Mouse (Mus musculus) CH12F3 (cell line): Measurements from ENCODE around the gene Cpsf6.

Experiments
- in situ Hi-C: fragments of 300-500 bp; cut with MboI; formaldehyde crosslinking; loops from 2 replicates; pipeline ENCODE4 v1.14.3; 2020; ENCODE audit warnings: low sequenced_read_pairs

The Cpsf6 gene

DNA sequence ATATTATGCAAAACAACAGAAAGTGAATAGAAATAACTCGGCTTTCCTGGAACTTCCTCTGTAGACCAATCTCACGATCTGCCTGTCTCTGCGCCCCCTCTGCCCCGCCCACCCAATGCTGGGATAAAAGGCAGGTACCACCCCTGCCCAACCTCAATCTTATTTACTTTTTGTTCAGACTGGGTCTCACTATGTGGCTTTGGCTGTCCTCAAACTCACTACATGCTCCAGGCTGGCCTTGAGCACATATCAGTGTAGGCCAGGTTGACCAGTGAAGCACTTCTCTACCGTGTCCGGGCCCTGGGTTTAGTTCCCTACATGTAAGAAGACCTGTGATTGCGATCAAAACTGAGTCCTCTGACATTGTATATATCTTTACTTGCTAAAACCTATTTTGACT, 40.6 kb downstream of the Cpsf6 start:
- in situ Hi-C loops, result no loop called here

- in situ Hi-C loops, result no loop called here
Observed at GRCm38 (mm10) chr10:117337946-117338345, 41.9 kb downstream of the Cpsf6 start.

DNA sequence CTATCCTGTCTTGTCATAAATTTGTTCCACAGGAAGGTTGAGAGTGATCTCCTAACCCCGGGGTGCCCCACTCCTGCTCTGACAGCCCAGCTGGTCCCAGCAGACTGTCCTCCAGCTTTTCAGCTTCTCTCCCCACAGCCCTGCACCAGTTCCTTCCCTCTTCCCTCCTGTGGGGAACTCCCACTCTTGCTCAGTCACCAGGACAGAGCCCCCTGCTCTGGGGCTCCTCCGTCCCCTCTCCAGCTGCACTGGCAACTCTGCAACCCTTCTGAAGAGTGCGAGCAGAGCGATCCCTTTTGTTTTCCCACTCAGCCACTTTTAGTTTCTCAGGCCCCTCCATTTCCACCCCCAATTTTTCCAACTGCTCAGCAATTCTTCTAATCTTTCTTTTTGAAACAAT, 44.2 kb downstream of the Cpsf6 start:
- in situ Hi-C loops, result no loop called here

- in situ Hi-C loops, result no loop called here
Observed at GRCm38 (mm10) chr10:117330521-117330920, 49.3 kb downstream of the Cpsf6 start.

DNA sequence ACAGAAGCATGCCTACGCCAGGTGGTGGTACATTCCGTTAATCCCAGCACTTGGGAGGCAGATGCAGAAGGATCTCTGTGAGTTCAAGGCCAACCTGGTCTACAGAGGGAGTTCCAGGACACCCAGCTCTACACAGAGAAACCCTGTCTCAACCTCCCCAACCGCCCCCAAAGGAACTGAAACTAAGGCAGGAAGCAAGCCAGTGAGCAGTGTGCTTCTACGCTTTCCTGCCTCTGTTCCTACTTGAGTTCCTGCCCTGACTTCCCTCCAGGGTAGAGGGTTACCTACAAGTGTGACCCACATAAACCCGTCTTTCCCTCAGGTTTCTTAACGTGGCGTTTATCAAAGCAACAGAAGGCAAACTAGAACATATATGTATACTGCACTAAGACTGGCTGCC, 56.0 kb downstream of the Cpsf6 start:
- in situ Hi-C loops, result no loop called here

DNA sequence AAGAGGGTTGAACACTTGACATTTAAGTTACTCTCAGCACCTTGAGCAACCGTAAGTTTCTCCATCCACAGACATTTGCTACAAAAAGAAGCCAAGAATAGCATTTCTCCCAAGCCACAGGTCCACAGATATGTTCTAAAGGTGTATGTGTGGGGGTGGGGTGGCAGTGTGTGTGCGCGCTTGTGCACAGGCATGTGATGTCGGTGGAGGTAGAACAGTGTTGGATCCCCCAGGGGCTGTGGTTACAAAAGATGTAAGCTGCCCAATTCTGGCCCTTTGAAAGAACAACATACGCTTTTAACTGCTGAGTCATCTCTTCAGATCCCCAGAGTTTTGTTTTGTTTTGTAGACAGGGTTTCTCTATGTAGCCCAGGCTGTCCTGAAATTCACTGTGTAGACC, 57.2 kb downstream of the Cpsf6 start:
- in situ Hi-C loops, result no loop called here

- in situ Hi-C loops, result no loop called here
Observed at GRCm38 (mm10) chr10:117320571-117320981, 59.2 kb downstream of the Cpsf6 start.

DNA sequence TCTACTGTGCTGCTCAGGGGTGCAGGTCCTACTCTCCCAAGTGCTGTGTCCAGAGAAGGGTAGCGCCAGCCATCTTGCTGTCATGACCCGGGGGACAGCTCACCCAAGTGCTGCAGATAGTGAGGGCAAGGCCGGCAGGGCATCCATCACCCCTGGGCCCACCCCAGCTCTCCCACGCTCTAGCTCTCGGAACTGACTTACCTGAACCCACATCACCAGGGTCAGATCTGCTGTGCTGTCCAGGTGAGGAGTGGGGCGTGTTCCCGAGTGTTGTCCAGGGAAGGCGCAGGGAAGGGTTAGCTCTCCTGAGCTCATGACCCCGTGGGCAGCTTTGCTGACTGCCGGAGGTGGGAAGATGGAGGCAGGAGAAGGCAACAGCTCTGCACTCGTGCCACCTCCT, 63.4 kb downstream of the Cpsf6 start:
- in situ Hi-C loops, result no loop called here

GRCm38 (mm10) chr10:117313133-117313532, 66.7 kb downstream of the Cpsf6 start:
- in situ Hi-C loops, result no loop called here

DNA sequence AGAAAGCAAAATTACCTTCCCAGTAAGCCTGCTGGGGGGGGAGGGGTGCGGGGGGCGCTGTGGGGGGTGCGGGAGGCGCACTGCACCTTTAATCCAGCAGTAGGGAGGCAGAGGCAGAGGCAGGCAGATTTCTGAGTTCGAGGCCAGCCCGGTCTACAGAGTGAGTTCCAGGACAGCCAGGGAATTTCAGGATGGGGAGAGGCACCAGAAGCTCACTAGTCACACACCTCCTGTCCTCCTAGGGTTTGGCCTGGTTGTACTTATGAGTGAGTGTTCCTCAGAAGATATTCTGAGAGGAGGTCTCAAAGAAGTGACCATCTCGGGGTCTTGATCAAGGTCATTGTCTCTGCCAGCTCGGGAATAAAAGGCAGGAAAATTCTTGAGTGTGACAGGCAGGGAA, 67.6 kb downstream of the Cpsf6 start:
- in situ Hi-C loops, result no loop called here

GRCm38 (mm10) chr10:117304371-117304770, 75.4 kb downstream of the Cpsf6 start:
- in situ Hi-C loops, result no loop called here

GRCm38 (mm10) chr10:117301688-117302087, 78.1 kb downstream of the Cpsf6 start:
- in situ Hi-C loops, result no loop called here

- in situ Hi-C loops, result no loop called here
Observed at GRCm38 (mm10) chr10:117299901-117300520, 79.8 kb downstream of the Cpsf6 start.

- in situ Hi-C loops, result no loop called here
Observed at GRCm38 (mm10) chr10:117299106-117299505, 80.7 kb downstream of the Cpsf6 start.

- in situ Hi-C loops, result no loop called here
Observed at GRCm38 (mm10) chr10:117298336-117298735, 81.5 kb downstream of the Cpsf6 start.
